Mouse (Mus musculus) MEL (cell line): Measurements from ENCODE around the gene Rhoa. TPM values are rescaled to one million over a fixed set of nuclear protein-coding genes. Genes with fewer than 3 reads are reported as not detected.

Experiments used
- DNase-seq: peaks from one replicate; pipeline ENCODE4 v3.0.0; 2011; ENCODE audit warnings: low read depth, low spot score
- H3K27ac ChIP-seq: 2 replicates; pipeline ENCODE4 v1.5.1; 2012; ENCODE audit warnings: low read depth, mild to moderate bottlenecking, control low read depth, low read length, moderate library complexity; ENCODE audit not compliant: control insufficient read depth
- H3K27me3 ChIP-seq, 2 experiments: fragments of 150-350 bp in 1 of 2; sonication (generic) in 1 of 2; 2 replicates each; pipeline ENCODE4 v1.6.1; 2012; ENCODE audit warnings: low read length in 2 of 2, mild to moderate bottlenecking in 2 of 2, improper control_type of control experiment in 1 of 2, moderate library complexity in 1 of 2; ENCODE audit not compliant: insufficient read depth in 2 of 2, control insufficient read depth in 1 of 2
- H3K36me3 ChIP-seq, 2 experiments: 2 replicates each; pipeline ENCODE4 v1.6.1; 2012 to 2014; ENCODE audit warnings: low read length in 2 of 2, improper control_type of control experiment in 1 of 2, inconsistent platforms in 1 of 2, mild to moderate bottlenecking in 1 of 2; ENCODE audit not compliant: insufficient read depth in 2 of 2, control insufficient read depth in 1 of 2
- H3K4me1 ChIP-seq, 2 experiments: fragments of 150-350 bp in 1 of 2; sonication (generic) in 1 of 2; 2 replicates each; pipeline ENCODE4 v1.6.1; 2012; ENCODE audit warnings: low read length in 2 of 2, improper control_type of control experiment in 1 of 2, mild to moderate bottlenecking in 1 of 2; ENCODE audit not compliant: insufficient read depth in 2 of 2, control insufficient read depth in 1 of 2
- H3K4me3 ChIP-seq, 2 experiments: fragments of 150-350 bp in 1 of 2; sonication (generic) in 1 of 2; 2 replicates each; pipeline ENCODE4 v1.5.1; 2012; ENCODE audit warnings: low read depth in 2 of 2, low read length in 2 of 2, mild to moderate bottlenecking in 2 of 2, moderate library complexity in 2 of 2, control low read depth in 1 of 2, improper control_type of control experiment in 1 of 2; ENCODE audit not compliant: control insufficient read depth in 1 of 2, insufficient read depth in 1 of 2
- H3K79me2 ChIP-seq: 2 replicates; pipeline ENCODE4 v1.6.1; 2012; ENCODE audit warnings: mild to moderate bottlenecking, low read length, moderate library complexity; ENCODE audit not compliant: control insufficient read depth, poor library complexity, insufficient read depth
- H3K9ac ChIP-seq: 2 replicates; pipeline ENCODE4 v1.6.1; 2012; ENCODE audit warnings: low read depth, mild to moderate bottlenecking, control low read depth, low read length, moderate library complexity; ENCODE audit not compliant: control insufficient read depth, poor library complexity, severe bottlenecking
- H3K9me3 ChIP-seq: fragments of 150-350 bp; sonication (generic); replicated peaks from 2 replicates; pipeline ENCODE4 v1.6.1; 2012; ENCODE audit warnings: mild to moderate bottlenecking, low read length, improper control_type of control experiment, moderate library complexity; ENCODE audit not compliant: insufficient read depth
- CHD2 ChIP-seq: IDR thresholded peaks from 2 replicates; pipeline ENCODE4 v1.6.1; 2011; ENCODE audit warnings: low read length, improper control_type of control experiment
- CTCF ChIP-seq, 3 experiments: IDR thresholded peaks in 2 of 3; conservative IDR thresholded peaks in 1 of 3; 2 replicates each; pipeline ENCODE4 v1.5.1; 2011 to 2012; ENCODE audit warnings: low read length in 3 of 3, low read depth in 2 of 3, mild to moderate bottlenecking in 2 of 3, improper control_type of control experiment in 1 of 3, inconsistent platforms in 1 of 3, mixed read lengths in 1 of 3, moderate library complexity in 1 of 3; ENCODE audit not compliant: control insufficient read depth in 1 of 3, insufficient read depth in 1 of 3, poor library complexity in 1 of 3, severe bottlenecking in 1 of 3
- E2F4 ChIP-seq: IDR thresholded peaks from 2 replicates; pipeline ENCODE4 v1.6.1; 2011; ENCODE audit warnings: low read depth, low read length, improper control_type of control experiment, borderline replicate concordance
- EP300 ChIP-seq, 2 experiments: IDR thresholded peaks; 2 replicates each; pipeline ENCODE4 v1.6.1; 2011; ENCODE audit warnings: improper control_type of control experiment in 2 of 2, low read length in 2 of 2, low read depth in 1 of 2, mild to moderate bottlenecking in 1 of 2
- GABPA ChIP-seq: IDR thresholded peaks from 2 replicates; pipeline ENCODE4 v1.6.1; 2012; ENCODE audit warnings: low read depth, mild to moderate bottlenecking, inconsistent platforms, low read length, improper control_type of control experiment, moderate library complexity
- GATA1 ChIP-seq: IDR thresholded peaks from 2 replicates; pipeline ENCODE4 v1.6.1; 2011; ENCODE audit warnings: low read depth, low read length, improper control_type of control experiment
- HCFC1 ChIP-seq: IDR thresholded peaks from 2 replicates; pipeline ENCODE4 v1.6.1; 2012; ENCODE audit warnings: low read depth, mild to moderate bottlenecking, inconsistent platforms, low read length, improper control_type of control experiment, moderate library complexity
- JUND ChIP-seq: IDR thresholded peaks from 2 replicates; pipeline ENCODE4 v1.6.1; 2011; ENCODE audit warnings: low read depth, mild to moderate bottlenecking, improper control_type of control experiment, low read length
- MAX ChIP-seq: IDR thresholded peaks from 2 replicates; pipeline ENCODE4 v1.6.1; 2011; ENCODE audit warnings: low read length, improper control_type of control experiment
- MAZ ChIP-seq: IDR thresholded peaks from 2 replicates; pipeline ENCODE4 v1.6.1; 2012; ENCODE audit warnings: low read depth, mild to moderate bottlenecking, inconsistent platforms, low read length, improper control_type of control experiment
- MXI1 ChIP-seq: IDR thresholded peaks from 2 replicates; pipeline ENCODE4 v1.6.1; 2011; ENCODE audit warnings: mild to moderate bottlenecking, low read depth, low read length, improper control_type of control experiment
- MYC ChIP-seq: IDR thresholded peaks from 2 replicates; pipeline ENCODE4 v1.6.1; 2011; ENCODE audit warnings: low read depth, mild to moderate bottlenecking, low read length, improper control_type of control experiment, moderate library complexity
- NELFE ChIP-seq: IDR thresholded peaks from 2 replicates; pipeline ENCODE4 v1.6.1; 2011; ENCODE audit warnings: low read depth, low read length, improper control_type of control experiment
- POLR2AphosphoS5 ChIP-seq: IDR thresholded peaks from 2 replicates; pipeline ENCODE4 v1.6.1; 2012; ENCODE audit warnings: low read depth, borderline replicate concordance, mild to moderate bottlenecking, inconsistent platforms, low read length, moderate library complexity, mixed read lengths
- RAD21 ChIP-seq: IDR thresholded peaks from 2 replicates; pipeline ENCODE4 v1.6.1; 2011; ENCODE audit warnings: mild to moderate bottlenecking, low read depth, low read length, improper control_type of control experiment
- SIN3A ChIP-seq: IDR thresholded peaks from 2 replicates; pipeline ENCODE4 v1.6.1; 2012; ENCODE audit warnings: low read length, improper control_type of control experiment, inconsistent platforms
- SMC3 ChIP-seq: IDR thresholded peaks from 2 replicates; pipeline ENCODE4 v1.6.1; 2011; ENCODE audit warnings: low read depth, low read length, improper control_type of control experiment
- TCF12 ChIP-seq: IDR thresholded peaks from 2 replicates; pipeline ENCODE4 v1.6.1; 2014; ENCODE audit warnings: low read depth, mild to moderate bottlenecking, inconsistent platforms, low read length, improper control_type of control experiment, moderate library complexity
- ZC3H11A ChIP-seq: IDR thresholded peaks from 2 replicates; pipeline ENCODE4 v1.6.1; 2012; ENCODE audit warnings: low read depth, mild to moderate bottlenecking, inconsistent platforms, low read length, improper control_type of control experiment
- ZKSCAN1 ChIP-seq: IDR thresholded peaks from 2 replicates; pipeline ENCODE4 v1.6.1; 2012; ENCODE audit warnings: low read depth, mild to moderate bottlenecking, inconsistent platforms, low read length, improper control_type of control experiment, moderate library complexity
- ZMIZ1 ChIP-seq: IDR thresholded peaks from 2 replicates; pipeline ENCODE4 v1.6.1; 2012; ENCODE audit warnings: low read depth, mild to moderate bottlenecking, inconsistent platforms, low read length, improper control_type of control experiment, moderate library complexity
- ZNF384 ChIP-seq: IDR thresholded peaks from 2 replicates; pipeline ENCODE4 v1.6.1; 2012; ENCODE audit warnings: low read depth, mild to moderate bottlenecking, inconsistent platforms, low read length, improper control_type of control experiment
- polyA plus RNA-seq, 2 experiments: library from polyadenylated mRNA; stranded (reverse) in 1 of 2; unstranded in 1 of 2; fragments of >175 nt in 1 of 2; fragments of >200 nt in 1 of 2; gene quantifications; 2 replicates each; pipeline versions ENCODE4 v1.2.1 to v1.2.4; 2012; ENCODE audit warnings: low replicate concordance in 2 of 2, low read depth in 1 of 2; ENCODE audit not compliant: insufficient read length in 2 of 2, insufficient read depth in 1 of 2, missing spikeins in 1 of 2
- total RNA-seq: library from RNA; depleted of rRNA; stranded (reverse); fragments of 300-350 nt; gene quantifications from 2 replicates; pipeline ENCODE4 v1.2.3, GENCODE M21; 2012

Gene Rhoa
- total and polyA plus RNA-seq, 3 experiments: 80.9 to 241 TPM; not detected in 1

DNA sequence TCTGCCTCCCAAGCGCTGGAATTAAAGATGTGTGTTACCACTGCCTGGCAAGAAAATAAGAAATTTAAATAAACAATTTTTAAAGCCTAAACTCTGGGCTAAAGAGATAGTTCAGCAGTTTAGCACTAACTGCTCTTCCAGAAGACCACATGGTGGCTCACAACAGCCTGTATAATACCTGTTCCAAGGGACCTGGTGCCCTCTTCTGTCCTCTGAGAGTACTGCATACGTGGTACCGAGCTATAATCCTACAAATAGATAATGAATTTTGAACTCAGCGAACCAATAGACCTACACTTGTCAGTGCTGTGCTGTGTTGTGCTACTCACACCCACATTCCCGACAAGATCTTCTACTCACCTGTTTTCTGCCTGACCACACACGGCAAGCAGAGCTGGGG, 21.5 kb upstream of the Rhoa start:
- no peak for TF ChIP-seq ZKSCAN1
- peak; percentile 85 for TF ChIP-seq MXI1
- TF ChIP-seq MAZ: no peak
- no peak for TF ChIP-seq CHD2
- TF ChIP-seq GATA1: peak; percentile 45; the same call in 1 of the 2 replicates
- peak; percentile 78 for TF ChIP-seq SIN3A
- TF ChIP-seq GABPA: no peak
- no peak for TF ChIP-seq NELFE
- TF ChIP-seq POLR2AphosphoS5: no peak
- TF ChIP-seq ZC3H11A: peak; percentile 84
- no peak for TF ChIP-seq TCF12
- peak; percentile 51; the same call in 1 of the 2 replicates for TF ChIP-seq JUND
- TF ChIP-seq CTCF (IDR thresholded peaks at IDR 0.05 in 2 of 3, conservative IDR thresholded peaks at IDR 0.05 in 1 of 3; ENCODE audit: control insufficient read depth in 1 of 3, insufficient read depth in 1 of 3, low read depth in 2 of 3, low read length in 3 of 3, poor library complexity in 1 of 3, severe bottlenecking in 1 of 3): peak; percentile 68 to 98 (median 95); a peak in 5 of 6 replicates
- no peak for TF ChIP-seq E2F4
- peak; percentile 97 for TF ChIP-seq MYC
- TF ChIP-seq RAD21: peak; percentile 88
- peak; percentile 92 for TF ChIP-seq SMC3
- 0 out of 2 replicates have a peak, but pooled peaks have one; percentile 44 for TF ChIP-seq HCFC1
- peak; percentile 20; the same call in 1 of the 2 replicates for TF ChIP-seq ZNF384
- TF ChIP-seq MAX: peak; percentile 76
- TF ChIP-seq EP300 (IDR thresholded peaks at IDR 0.05; ENCODE audit: low read depth in 1 of 2, low read length in 2 of 2): no peak
- no peak for TF ChIP-seq ZMIZ1
- Histone ChIP-seq H3K79me2 (no peaks in the 10 kb centered on the region), H3K9ac (peak overlapping the region; percentile 20; the same call in 1 of the 2 replicates), H3K36me3 (peaks cover 0 to under 1% of the 10 kb centered on the region in 2 experiments; a peak in 1 of 4 replicates), H3K4me3 (peak overlapping the region in 1 of 2 experiments; percentile 21; a peak in 1 of 4 replicates), H3K27me3 (no peaks in the 10 kb centered on the region), H3K9me3 (no peaks in the 10 kb centered on the region), H3K27ac (no peak overlapping the region), H3K4me1 (0 out of 4 replicates have a peak, but pooled peaks cover 0 to 2% of the 10 kb centered on the region in 2 experiments)
- peak; percentile 91 for DNase-seq
